Mouse (Mus musculus) mouse trophoblast stem cell (cell line): ENCODE measurements at regions not wholly inside any gene's neighbourhood (a gene's known extent, or its start where the extent isn't known, plus 50 kb on each side); places are given as distances from the start of the nearest gene placed in this dataset.

Experiments
- in situ Hi-C, 2 experiments: fragments of 300-500 bp; cut with MseI, MboI; formaldehyde crosslinking; loops; 2 replicates in 1 of 2; 3 replicates in 1 of 2; pipeline ENCODE4 v1.15.1; 2025

GRCm38 (mm10) chr14:95949512-95949911 lies 68.5 kb downstream of the 4921530L21Rik start:
- in situ Hi-C loops, result no loop called here

GRCm38 (mm10) chr14:95956056-95956729 lies 75.1 kb downstream of the 4921530L21Rik start:
- in situ Hi-C loops, result loop anchor here in 1 of 2 experiments (25.0 kb wide), 1 partner anchor 956 kb away; no protein-coding TSS in a partner anchor

GRCm38 (mm10) chr14:95984021-95984420 lies 103.0 kb downstream of the 4921530L21Rik start:
- in situ Hi-C loops, result no loop called here

GRCm38 (mm10) chr14:95998356-95998755 lies 117.3 kb downstream of the 4921530L21Rik start:
- in situ Hi-C loops, result no loop called here

- in situ Hi-C loops, result no loop called here
These were observed 140.6 kb downstream of the 4921530L21Rik start for GRCm38 (mm10) chr14:96021646-96022045.
